8 mouse cellular contexts compared by ENCODE assay signal in genomic region chr2:85048168-85048751, GRCm38 (mm10). TPM values are rescaled to one million over a fixed set of nuclear protein-coding genes. Genes with fewer than 3 reads are reported as not detected.
DNase-seq lines count a peak whose midpoint lies in the region; ATAC-seq and TF ChIP-seq lines count a peak whose summit lies in the region.

No protein-coding gene starts in this region.

- ATAC-seq in Patski, result peak; percentile 49
- ATAC-seq in hindbrain, embryonic 14.5 days (ENCODE audit: low FRiP score), result peak; percentile 75

- POLR2A ChIA-PET in Patski (lab: Charles Lee), result interaction anchor here (0.7 to 2.8 kb wide), 2 partner anchors 13 to 59 kb away, joined by 3 to 12 read pairs; no protein-coding TSS in a partner anchor

- no peaks in the 10 kb centered on the region for H3K27me3 ChIP-seq in Patski
- H3K27me3 ChIP-seq in hindbrain, embryonic 14.5 days (ENCODE audit: control insufficient read depth, insufficient read depth, low read length), result no peaks in the 10 kb centered on the region

- H3K4me3 ChIP-seq in hindbrain, embryonic 14.5 days (replicated peaks; ENCODE audit: low read length), result peak overlapping the region; percentile 74

- no peaks in the 10 kb centered on the region for H3K9me3 ChIP-seq in hindbrain, embryonic 14.5 days (ENCODE audit: control insufficient read depth, low read length)

- 0% methylated on average over 33 of the region's 44 CpGs for WGBS in hindbrain, embryonic 14.5 days

- peak overlapping the region; percentile 74 for H3K9ac ChIP-seq in hindbrain, embryonic 14.5 days

- CTCF ChIA-PET in Patski (lab: Charles Lee), result interaction anchor here (1.2 to 3.8 kb wide), 2 partner anchors 9 to 12 kb away, joined by 5 to 14 read pairs; no protein-coding TSS in a partner anchor

- TF ChIP-seq CTCF in Patski (IDR thresholded peaks at IDR 0.05), result no peak

- in situ Hi-C loops in Patski (cut with MboI; ENCODE audit: low pct_unique_long_range_greater_than_20kb), result loop anchor here (25.0 kb wide), 1 partner anchor 586 kb away; no protein-coding TSS in a partner anchor

- H3K27ac ChIP-seq in hindbrain, embryonic 14.5 days, result peak overlapping the region; percentile 90

- DNase-seq in Patski (ENCODE audit: low read depth, low spot score), result no peak
- DNase-seq in cerebellum, postnatal 14 days, result peak; percentile 67 to 74
- peak; percentile 80 for DNase-seq in gastrocnemius, adult 18-20 months (ENCODE audit: low spot score)
- peak; percentile 54 for DNase-seq in hindbrain, embryonic 14.5 days (ENCODE audit: low spot score)
- peak; percentile 66 to 70 for DNase-seq in layer of hippocampus, postnatal 36 days
- DNase-seq in lung, postnatal 36 days, result peak; percentile 71
- peak; percentile 85 for DNase-seq in retina, postnatal 1 day
- DNase-seq in urinary bladder, adult 2 months (ENCODE audit: low spot score), result peak; percentile 63

- H3K4me1 ChIP-seq in hindbrain, embryonic 14.5 days (replicated peaks; ENCODE audit: control insufficient read depth, insufficient read depth, low read length), result peaks cover 38% of the 10 kb centered on the region

- H3K36me3 ChIP-seq in hindbrain, embryonic 14.5 days (replicated peaks; ENCODE audit: control insufficient read depth, insufficient read depth), result peaks cover 61% of the 10 kb centered on the region

- peak overlapping the region; percentile 65 for H3K4me2 ChIP-seq in hindbrain, embryonic 14.5 days (replicated peaks)

RNA-seq across cellular contexts. Expression of gene Tnks1bp1, which starts 0.4 kb away (rescaled TPM):
- polyA plus RNA-seq in Patski (2021), result 105 TPM
- total RNA-seq in gastrocnemius, adult 18-20 months (2021), result 10 to 100 TPM; 24.4 to 37.0 TPM
- polyA plus RNA-seq in hindbrain, embryonic 14.5 days (2014; fragmentation: Nextera tagmentation; extraction: Ambion mirVana), result 6.1 and 6.5 TPM in 2 replicates
- total RNA-seq in layer of hippocampus, postnatal 36 days (2021), result 100 to 1,000 TPM; 159 to 174 TPM
- 53.7 and 71.5 TPM in 2 replicates for polyA plus RNA-seq in urinary bladder, adult 2 months (2012; rRNA removed)

RNA-seq across cellular contexts. Expression of gene P2rx3, which starts 11.0 kb away (rescaled TPM):
- 0.27 TPM for polyA plus RNA-seq in Patski (2021)
- total RNA-seq in gastrocnemius, adult 18-20 months (2021), result under 1 TPM; 0.40 to 0.50 TPM
- 2.9 and 4.1 TPM in 2 replicates for polyA plus RNA-seq in hindbrain, embryonic 14.5 days (2014; fragmentation: Nextera tagmentation; extraction: Ambion mirVana)
- 1 to 10 TPM; 1.4 to 2.7 TPM for total RNA-seq in layer of hippocampus, postnatal 36 days (2021)
- 0.60 and 0.87 TPM in 2 replicates for polyA plus RNA-seq in urinary bladder, adult 2 months (2012; rRNA removed)

RNA-seq across cellular contexts. Expression of gene Ssrp1, which starts 11.2 kb away (rescaled TPM):
- polyA plus RNA-seq in Patski (2021), result 224 TPM
- total RNA-seq in gastrocnemius, adult 18-20 months (2021), result 10 to 100 TPM; 25.8 to 27.9 TPM
- 169 and 178 TPM in 2 replicates for polyA plus RNA-seq in hindbrain, embryonic 14.5 days (2014; fragmentation: Nextera tagmentation; extraction: Ambion mirVana)
- total RNA-seq in layer of hippocampus, postnatal 36 days (2021), result 100 to 1,000 TPM; 120 TPM
- polyA plus RNA-seq in urinary bladder, adult 2 months (2012; rRNA removed), result 81.0 and 88.4 TPM in 2 replicates
